14 mouse cellular contexts compared by ENCODE assay signal in genomic region chr12:116515824-116516223, GRCm38 (mm10). TPM values are rescaled to one million over a fixed set of nuclear protein-coding genes. Genes with fewer than 3 reads are reported as not detected.
DNase-seq lines count a peak whose midpoint lies in the region; ATAC-seq lines count a peak whose summit lies in the region.
"Had no signal": no experiment of that assay in that cellular context is flagged by ENCODE, and none has a peak within 500 bp of the region (broad histone marks: within the 10 kb centered on the region; RNA-seq: fewer than 3 reads in every experiment).

No protein-coding gene starts in this region.

- DNase-seq in frontal cortex, postnatal 10 days (ENCODE audit: low spot score in 2 of 2) = no peak
- peak; percentile 25 to 31 for DNase-seq in layer of hippocampus, postnatal 10 days (ENCODE audit: low spot score in 2 of 2)
- no peak for DNase-seq in layer of hippocampus, adult 9-11 months
- peak; percentile 83 for DNase-seq in brain, adult 2 months (ENCODE audit: low read depth, low spot score)
- DNase-seq in cerebellum, postnatal 25 days = peak; percentile 58 to 59
- DNase-seq in right cerebral cortex, postnatal 36 days (ENCODE audit: low spot score in 2 of 2) = no peak
- DNase-seq: liver, postnatal 0 days; thymus, postnatal 4 days had no signal

- peak; percentile 51 for ATAC-seq in frontal cortex, adult (ENCODE audit: low TSS enrichment)
- no peak for ATAC-seq in activated CD4-positive, CD25-positive, alpha-beta regulatory T cell, adult 4 months
- ATAC-seq: liver, postnatal 0 days had no signal

RNA-seq across cellular contexts. Expression of gene Ptprn2, which starts 30.3 kb away (rescaled TPM):
- total RNA-seq in layer of hippocampus, postnatal 10 days (2021) = 100 to 1,000 TPM; 234 to 251 TPM
- polyA plus RNA-seq in activated CD4-positive, CD25-positive, alpha-beta regulatory T cell, adult 4 months (2017; shearing (Covaris generic)) = not detected
- total RNA-seq: granulocyte monocyte progenitor cell, adult 5-6 weeks; hematopoietic stem cell, adult 5-6 weeks; MEL; monocyte, adult 5-6 weeks had no signal

Comparison
In these comparisons a context has a peak if more than half of its experiments do, and no peak if none do; other contexts are left out.
1. DNase-seq: peak in layer of hippocampus, postnatal 10 days (2 of 2), brain, adult 2 months (single experiment) and cerebellum, postnatal 25 days (2 of 2); none in frontal cortex, postnatal 10 days (0 of 2), layer of hippocampus, adult 9-11 months (single experiment) and right cerebral cortex, postnatal 36 days (0 of 2).